Mouse (Mus musculus): ENCODE measurements around the gene Bcl7b. TPM values are rescaled to one million over a fixed set of nuclear protein-coding genes. Genes with fewer than 3 reads are reported as not detected.
"Not testable (repeated sequence)": the region's sequence is repeated elsewhere in the genome, so short reads cannot be mapped to it uniquely, and the experiment has no call there.

Gene Bcl7b
- polyA plus RNA-seq, 3 experiments from 2014 or later, result 39.0 to 55.4 (median 54.2) TPM

GRCm38 (mm10) chr5:135222066-135222465 is 54.0 kb downstream of the Bcl7b start:
- no peak for ATAC-seq

- no peak for ATAC-seq
These were observed 56.1 kb downstream of the Bcl7b start for GRCm38 (mm10) chr5:135224169-135224568.

- not testable (repeated sequence) for ATAC-seq
These were observed 57.8 kb downstream of the Bcl7b start for GRCm38 (mm10) chr5:135225879-135226278.

- no peak for ATAC-seq
These were observed 62.1 kb downstream of the Bcl7b start for GRCm38 (mm10) chr5:135230186-135230585.

Other genes with a start within 250 kb of the Bcl7b start
- 10 to 100 TPM in 2 of 3 experiments, 1 to 10 TPM in 1; 6.3 to 17.2 (median 12.0) TPM for gene Mettl27, start 235.9 kb upstream of the Bcl7b start, polyA plus RNA-seq (2017; shearing (Covaris generic))
- gene Cldn4, start 221.3 kb upstream of the Bcl7b start, polyA plus RNA-seq (2017; shearing (Covaris generic)), result not detected
- gene Cldn3, start 182.1 kb upstream of the Bcl7b start, polyA plus RNA-seq (2017; shearing (Covaris generic)), result not detected
- 10 to 100 TPM; 26.7 to 80.0 (median 60.4) TPM for gene Abhd11, start 159.1 kb upstream of the Bcl7b start, polyA plus RNA-seq (2017; shearing (Covaris generic))
- gene Stx1a, start 144.8 kb upstream of the Bcl7b start, polyA plus RNA-seq (2017; shearing (Covaris generic)), result 10 to 100 TPM in 2 of 3 experiments, 1 to 10 TPM in 1; 4.4 to 24.9 (median 20.8) TPM
- 10 to 100 TPM; 18.9 to 32.0 (median 30.4) TPM for gene Dnajc30, start 104.1 kb upstream of the Bcl7b start, polyA plus RNA-seq (2017; shearing (Covaris generic))
- gene Bud23, start 103.3 kb upstream of the Bcl7b start, polyA plus RNA-seq (2017; shearing (Covaris generic)), result 10 to 100 TPM; 63.3 to 71.1 (median 67.0) TPM
- gene Vps37d, start 90.0 kb upstream of the Bcl7b start, polyA plus RNA-seq (2017; shearing (Covaris generic)), result not detected
- not detected for gene Mlxipl, start 78.4 kb upstream of the Bcl7b start, polyA plus RNA-seq (2017; shearing (Covaris generic))
- gene Tbl2, start 18.6 kb upstream of the Bcl7b start, polyA plus RNA-seq (2017; shearing (Covaris generic)), result 1 to 10 TPM; 5.2 to 9.2 (median 5.8) TPM
- gene Baz1b, start 19.0 kb downstream of the Bcl7b start, polyA plus RNA-seq (2017; shearing (Covaris generic)), result 10 to 100 TPM; 25.0 to 27.5 (median 26.0) TPM
- under 1 TPM in 1 of 3 experiments, not detected in 2; 0.15 TPM for gene Fzd9, start 82.9 kb downstream of the Bcl7b start, polyA plus RNA-seq (2017; shearing (Covaris generic))
- gene Fkbp6, start 181.8 kb downstream of the Bcl7b start, polyA plus RNA-seq (2017; shearing (Covaris generic)), result not detected
- not detected for gene Trim50, start 185.0 kb downstream of the Bcl7b start, polyA plus RNA-seq (2017; shearing (Covaris generic))
- gene Nsun5, start 201.7 kb downstream of the Bcl7b start, polyA plus RNA-seq (2017; shearing (Covaris generic)), result 10 to 100 TPM; 21.8 to 28.0 (median 23.3) TPM
- 10 to 100 TPM; 13.2 to 18.7 (median 13.7) TPM for gene Pom121, start 226.3 kb downstream of the Bcl7b start, polyA plus RNA-seq (2017; shearing (Covaris generic))

Data from inflammation-experienced regulatory T-cells, adult 6 months (primary cell).